Mouse (Mus musculus) embryo, embryonic 10.5 days (tissue): Measurements from ENCODE around the gene Gstp1.
"Not testable (repeated sequence)": the region's sequence is repeated elsewhere in the genome, so short reads cannot be mapped to it uniquely, and the experiment has no call there.

Source experiments
- DNase-seq: peaks from one replicate; pipeline ENCODE4 v3.0.0-alpha.2; 2015; ENCODE audit warnings: low spot score

Gene Gstp1

DNA sequence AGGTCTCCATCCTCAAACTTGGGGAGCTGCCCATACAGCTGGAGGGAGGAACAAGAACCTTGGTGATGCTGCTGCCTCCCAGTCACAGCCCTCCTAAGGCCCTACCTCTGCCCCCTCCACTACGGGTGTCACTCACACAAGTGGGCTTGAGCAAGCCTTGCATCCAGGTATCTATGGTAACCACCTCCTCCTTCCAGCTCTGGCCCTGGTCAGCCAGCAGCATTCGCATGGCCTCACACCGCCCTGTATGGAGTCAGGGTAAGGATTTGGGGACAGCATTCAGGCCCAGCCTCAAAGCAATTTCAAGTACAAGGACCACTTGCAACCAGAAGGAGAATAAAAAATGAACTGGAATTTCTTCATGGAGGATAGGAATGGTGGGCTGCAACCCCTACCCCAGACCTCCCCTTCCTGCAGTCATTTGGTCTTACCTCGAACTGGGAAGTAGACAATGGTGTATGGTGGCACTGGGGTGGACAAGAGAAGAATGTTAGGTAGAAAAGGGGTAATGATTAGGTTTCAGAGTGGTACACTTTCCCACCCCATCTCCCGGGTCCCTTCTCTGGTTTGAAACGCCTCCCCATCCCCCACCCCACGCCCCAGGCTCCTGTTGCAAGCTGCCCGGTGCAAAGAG is 514 bp downstream of the Gstp1 start:
- DNase-seq: not testable (repeated sequence)

DNA sequence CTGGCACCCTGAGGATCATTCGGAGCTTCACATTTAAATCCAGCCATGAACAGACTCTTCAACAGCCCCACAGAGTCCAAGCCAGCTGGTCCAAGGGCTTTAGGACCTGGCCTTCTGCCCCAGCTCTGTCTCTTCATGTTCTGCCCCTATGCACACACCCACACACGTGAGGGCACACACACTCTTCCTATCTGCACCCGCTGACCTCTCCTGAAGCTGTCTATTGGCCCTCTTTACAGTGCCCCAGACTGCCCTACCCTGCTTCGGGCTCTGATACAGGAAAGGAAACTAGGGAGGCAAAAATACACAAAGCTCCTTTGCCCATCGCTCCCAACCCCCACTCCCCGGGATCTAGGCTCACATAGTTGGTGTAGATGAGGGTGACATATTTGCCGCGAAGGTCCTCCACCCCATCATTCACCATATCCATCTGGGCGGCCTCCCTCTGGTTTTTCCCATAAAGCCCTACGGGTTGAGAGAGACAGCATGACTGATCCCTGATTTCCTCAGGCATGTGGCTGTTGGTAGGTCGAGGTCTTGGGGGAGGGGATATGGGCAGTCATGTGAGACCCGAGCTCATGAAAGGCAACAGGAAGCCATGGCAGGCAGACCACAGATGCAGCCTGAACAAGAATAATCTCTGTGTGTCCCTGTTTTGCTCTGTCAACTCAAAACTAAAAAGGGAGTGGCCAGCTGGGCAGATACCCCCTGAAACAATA is 1.3 kb downstream of the Gstp1 start:
- no peak for DNase-seq

DNA sequence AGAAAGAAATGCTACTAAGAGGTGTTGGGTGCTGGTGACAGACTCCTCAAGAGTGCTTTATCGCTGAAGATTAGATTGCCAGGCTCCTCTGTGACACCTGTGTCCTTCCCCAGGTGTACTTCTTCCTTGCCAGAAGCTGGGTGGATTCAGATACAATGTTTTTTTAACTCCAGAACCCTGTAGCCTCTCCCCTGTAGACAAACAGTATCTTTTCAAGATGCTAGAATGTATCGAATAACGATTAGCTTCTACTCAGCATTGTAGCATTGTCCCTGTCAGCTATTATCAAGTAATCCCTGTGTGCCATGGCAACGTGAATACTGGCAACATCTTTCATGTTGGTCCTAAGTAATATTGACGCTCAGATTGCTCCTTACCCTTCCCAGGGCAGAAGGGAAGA is 4.0 kb downstream of the Gstp1 start:
- DNase-seq: no peak

DNA sequence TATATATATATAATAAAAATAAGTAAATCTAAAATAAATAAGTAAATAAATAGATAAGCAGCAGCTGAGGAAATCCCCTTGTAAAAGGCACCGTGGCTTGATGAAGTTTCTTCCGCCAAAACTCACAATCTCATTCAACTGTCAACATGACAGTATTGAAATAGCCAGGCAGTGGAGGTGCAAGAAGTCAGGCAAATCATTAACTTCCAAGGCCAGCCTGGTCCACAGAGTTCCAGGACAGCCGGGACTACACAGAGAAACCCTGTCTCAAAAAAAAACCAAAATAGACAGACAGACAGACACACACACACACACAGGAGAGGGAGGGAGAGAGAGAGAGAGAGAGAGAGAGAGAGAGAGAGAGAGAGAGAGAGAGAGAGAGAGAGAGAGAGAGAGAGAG is 4.5 kb downstream of the Gstp1 start:
- no peak for DNase-seq

DNA sequence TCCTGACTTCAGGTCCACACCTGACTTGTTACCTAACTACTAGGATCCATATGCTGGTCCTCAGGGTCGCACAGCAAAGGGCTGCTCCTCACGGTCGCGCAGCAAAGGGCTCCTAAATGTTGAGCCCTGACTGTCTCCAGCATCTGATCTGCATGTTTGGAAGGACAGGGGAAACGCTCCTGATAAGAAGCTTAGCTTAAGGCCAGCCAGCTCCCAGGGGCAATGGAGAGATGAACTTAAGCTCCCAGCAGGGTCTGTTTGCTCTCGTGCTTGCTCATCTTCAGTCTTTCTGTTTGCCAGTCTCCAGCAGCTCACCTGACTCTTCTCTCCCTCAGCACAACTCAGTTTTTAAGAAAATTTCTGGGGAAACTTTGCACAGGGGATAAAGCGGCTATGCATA is 5.1 kb downstream of the Gstp1 start:
- DNase-seq: no peak

GRCm38 (mm10) chr19:4027576-4027975 is 10.2 kb downstream of the Gstp1 start:
- DNase-seq: no peak

- DNase-seq: no peak
Measured at GRCm38 (mm10) chr19:4023185-4023584, 14.6 kb downstream of the Gstp1 start.

GRCm38 (mm10) chr19:4018743-4019583 is 18.8 kb downstream of the Gstp1 start:
- DNase-seq: peak; percentile 87

GRCm38 (mm10) chr19:4017921-4018587 is 19.7 kb downstream of the Gstp1 start:
- no peak for DNase-seq

GRCm38 (mm10) chr19:4015635-4016034 is 22.1 kb downstream of the Gstp1 start:
- no peak for DNase-seq

DNA sequence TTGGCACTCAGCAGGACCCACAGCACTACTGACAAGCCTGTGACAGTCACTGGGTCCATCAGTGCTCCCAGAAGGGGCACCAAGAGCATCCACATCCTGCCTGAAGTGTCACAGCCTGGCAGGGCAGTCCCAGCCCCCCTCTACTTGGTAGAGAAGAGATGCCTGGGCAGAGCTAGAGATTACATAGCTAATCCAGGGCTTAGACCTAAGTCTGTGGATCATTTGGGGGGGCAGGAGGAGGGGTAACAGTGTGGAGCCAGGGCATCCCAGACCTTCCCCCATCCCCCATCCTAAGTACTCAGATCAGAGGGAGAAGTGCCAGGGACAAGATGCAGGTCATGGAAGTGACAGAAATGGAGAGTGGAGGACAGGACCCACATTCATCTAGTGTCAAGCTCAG is 23.0 kb downstream of the Gstp1 start:
- DNase-seq: no peak

- DNase-seq: no peak
Measured at GRCm38 (mm10) chr19:4013066-4013465, 24.7 kb downstream of the Gstp1 start.

- peak; percentile 100 for DNase-seq
Measured at GRCm38 (mm10) chr19:4012432-4013022, 25.3 kb downstream of the Gstp1 start, which contains the start of gene Ndufv1. Ndufv1 (minus strand) TSS chr19:4012806.

DNA sequence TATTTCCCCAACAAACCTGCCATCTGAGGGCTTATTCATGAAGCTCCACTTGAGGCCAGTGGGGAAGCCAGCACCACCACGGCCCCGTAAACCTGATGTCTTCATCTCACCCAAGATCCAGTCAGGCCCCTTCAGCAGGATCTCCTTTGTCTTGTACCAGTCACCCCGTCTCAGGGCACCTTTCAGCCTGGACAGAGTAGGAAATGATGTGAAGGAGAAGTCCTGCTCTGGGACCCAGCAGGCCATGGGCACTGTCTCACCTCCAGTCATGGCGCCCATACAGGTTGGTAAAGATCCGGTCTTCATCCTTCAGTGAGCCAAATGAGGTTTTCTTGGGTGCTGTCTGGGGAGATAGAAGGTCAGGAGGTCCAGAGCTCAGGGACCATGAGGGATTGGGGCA is 26.7 kb downstream of the Gstp1 start:
- DNase-seq: no peak

- DNase-seq: no peak
Measured at GRCm38 (mm10) chr19:4005971-4006370, 31.8 kb downstream of the Gstp1 start.

GRCm38 (mm10) chr19:4005091-4005490 is 32.7 kb downstream of the Gstp1 start:
- DNase-seq: no peak

DNA sequence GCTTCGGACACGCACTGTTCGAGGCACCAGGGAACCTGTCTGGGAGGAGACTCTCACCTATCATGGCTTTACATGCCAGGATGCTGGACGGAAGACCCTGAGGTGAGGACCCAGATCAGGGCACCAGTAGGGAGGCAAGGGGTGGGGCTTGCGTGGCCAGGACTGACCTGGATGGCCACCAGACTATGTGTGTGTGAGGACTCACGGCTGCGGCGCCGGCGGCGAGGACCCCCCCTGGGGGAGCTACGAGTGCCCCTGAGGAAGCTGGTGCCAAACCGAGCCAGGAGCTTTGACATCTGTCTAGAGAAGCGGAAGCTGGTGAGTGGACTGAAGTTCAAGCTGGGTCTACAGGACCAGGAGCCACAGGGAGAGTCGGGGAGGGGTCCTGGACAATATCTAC is 33.5 kb downstream of the Gstp1 start:
- DNase-seq: no peak

GRCm38 (mm10) chr19:4003641-4004040 is 34.1 kb downstream of the Gstp1 start:
- no peak for DNase-seq

GRCm38 (mm10) chr19:4003112-4003511 is 34.7 kb downstream of the Gstp1 start, which contains the start of gene Doc2g:
Doc2g (plus strand) TSS chr19:4003313.
- no peak for DNase-seq

- DNase-seq: no peak
Measured at GRCm38 (mm10) chr19:4001752-4002151, 36.0 kb downstream of the Gstp1 start.

- peak; percentile 37 for DNase-seq
Measured at GRCm38 (mm10) chr19:4000949-4001525, 36.7 kb downstream of the Gstp1 start.
